8 mouse cellular contexts compared by ENCODE assay signal in genomic region chr12:11436497-11437265, GRCm38 (mm10). TPM values are rescaled to one million over a fixed set of nuclear protein-coding genes. Genes with fewer than 3 reads are reported as not detected.
A peak's percentile ranks its signal among the peaks of the same experiment; 100 is the strongest.
DNase-seq lines count a peak whose midpoint lies in the region; ATAC-seq lines count a peak whose summit lies in the region.

Gene Vsnl1 (minus strand): TSS chr12:11436613.

- DNase-seq in ES-CJ7 (ENCODE audit: low read depth, low spot score) = peak; percentile 85
- peak; percentile 92 to 94 for DNase-seq in cerebellum, postnatal 25 days
- DNase-seq in frontal cortex, postnatal 36 days (ENCODE audit: low spot score in 2 of 2) = peak; percentile 92 to 93
- peak; percentile 89 for DNase-seq in hindbrain, embryonic 14.5 days (ENCODE audit: low spot score)
- DNase-seq in layer of hippocampus, postnatal 36 days = peak; percentile 87 to 90
- peak; percentile 91 for DNase-seq in lung, postnatal 10 days
- peak; percentile 90 to 92 for DNase-seq in right cerebral cortex, adult 2 months (ENCODE audit: low spot score in 2 of 2)

- H3K9me3 ChIP-seq in hindbrain, embryonic 14.5 days (ENCODE audit: control insufficient read depth, low read length) = no peaks in the 10 kb centered on the region

- H3K4me1 ChIP-seq in hindbrain, embryonic 14.5 days (replicated peaks; ENCODE audit: control insufficient read depth, insufficient read depth, low read length) = peaks cover 13% of the 10 kb centered on the region

- peak within 1 kb of the TSS; percentile 87 for H3K4me2 ChIP-seq in hindbrain, embryonic 14.5 days (replicated peaks)

- H3K4me3 ChIP-seq in hindbrain, embryonic 14.5 days (replicated peaks; ENCODE audit: low read length) = peak within 1 kb of the TSS; percentile 48

- H3K27me3 ChIP-seq in hindbrain, embryonic 14.5 days (ENCODE audit: control insufficient read depth, insufficient read depth, low read length) = 0 out of 2 replicates have a peak, but pooled peaks cover 10% of the 10 kb centered on the region

- no peaks in the 10 kb centered on the region for H3K36me3 ChIP-seq in hindbrain, embryonic 14.5 days (replicated peaks; ENCODE audit: control insufficient read depth, insufficient read depth)

- ATAC-seq in hindbrain, embryonic 14.5 days (ENCODE audit: low FRiP score) = peak; percentile 96
- ATAC-seq in megakaryocyte progenitor cell, adult 5-6 weeks (replicated peaks; ENCODE audit: poor library complexity) = no peak

- H3K27ac ChIP-seq in hindbrain, embryonic 14.5 days = peak within 1 kb of the TSS; percentile 57

- H3K9ac ChIP-seq in hindbrain, embryonic 14.5 days = peak within 1 kb of the TSS; percentile 63

- whole genome bisulfite sequencing in hindbrain, embryonic 14.5 days = 4% methylated on average over 34 of the region's 34 CpGs

RNA-seq across cellular contexts. Expression of gene Vsnl1, which starts in this region (rescaled TPM):
- polyA plus RNA-seq in hindbrain, embryonic 14.5 days (2014; fragmentation: Nextera tagmentation; extraction: Ambion mirVana) = 120 and 152 TPM in 2 replicates
- total RNA-seq in layer of hippocampus, postnatal 36 days (2021) = 100 to 1,000 TPM; 382 to 418 TPM
- total RNA-seq in megakaryocyte progenitor cell, adult 5-6 weeks (2015) = not detected in 2 replicates
- not detected in 2 replicates for total RNA-seq in megakaryocyte progenitor cell, adult 5-6 weeks (2017)

Comparison
In these comparisons a context has a peak if more than half of its experiments do, and no peak if none do; other contexts are left out.
1. RNA of gene Vsnl1 (total RNA-seq): 382 to 418 TPM in layer of hippocampus, postnatal 36 days; not detected in megakaryocyte progenitor cell, adult 5-6 weeks; every median in the first group is over 100 times any median in the second.
2. Peak in every context shown above with its lines, with median percentiles within 50 percentile points of each other: DNase-seq.